In genomic region chr4:133688417-133689067, GRCm38 (mm10) we compare ENCODE assay signal across 8 mouse cellular contexts. TPM values are rescaled to one million over a fixed set of nuclear protein-coding genes. Genes with fewer than 3 reads are reported as not detected.
DNase-seq lines count a peak whose midpoint lies in the region; ATAC-seq and TF ChIP-seq lines count a peak whose summit lies in the region.

No protein-coding gene starts in this region.

- H3K9ac ChIP-seq in intestine, embryonic 14.5 days (ENCODE audit: low read length), result no peak overlapping the region
- H3K9ac ChIP-seq in stomach, postnatal 0 days (ENCODE audit: low read length), result no peak overlapping the region

- peaks cover 100% of the 10 kb centered on the region for H3K36me3 ChIP-seq in intestine, embryonic 14.5 days (ENCODE audit: control insufficient read depth, insufficient read depth, low read length)
- peaks cover 66% of the 10 kb centered on the region for H3K36me3 ChIP-seq in stomach, postnatal 0 days (ENCODE audit: control insufficient read depth, insufficient read depth, low read length)

- no peak overlapping the region for H3K4me2 ChIP-seq in intestine, embryonic 14.5 days (ENCODE audit: low read length)
- H3K4me2 ChIP-seq in stomach, postnatal 0 days (replicated peaks; ENCODE audit: low read depth), result no peak overlapping the region

- peak; percentile 75 for DNase-seq in gastrocnemius, adult 18-20 months (ENCODE audit: low spot score)
- DNase-seq in gastrocnemius, postnatal 4 days (ENCODE audit: low spot score in 2 of 2), result no peak
- DNase-seq in 3134 (ENCODE audit: extremely low read depth, insufficient read length, low spot score), result peak; percentile 54
- no peak for DNase-seq in intestine, embryonic 14.5 days (ENCODE audit: low spot score)
- peak; percentile 62 for DNase-seq in stomach, postnatal 0 days (ENCODE audit: low spot score)
- no peak for DNase-seq in embryo, embryonic 11 days
- no peak for DNase-seq in left cerebral cortex, adult 18-20 months (ENCODE audit: low spot score in 2 of 2)

- no peaks in the 10 kb centered on the region for H3K9me3 ChIP-seq in intestine, embryonic 14.5 days (ENCODE audit: control insufficient read depth, low read length)
- no peaks in the 10 kb centered on the region for H3K9me3 ChIP-seq in stomach, postnatal 0 days (ENCODE audit: control insufficient read depth, low read length)

- TF ChIP-seq CTCF in stomach, postnatal 0 days (IDR thresholded peaks at IDR 0.05; ENCODE audit: low read depth), result no peak

- no peaks in the 10 kb centered on the region for H3K27me3 ChIP-seq in intestine, embryonic 14.5 days (replicated peaks; ENCODE audit: control insufficient read depth, insufficient read depth, low read length)
- no peaks in the 10 kb centered on the region for H3K27me3 ChIP-seq in stomach, postnatal 0 days (ENCODE audit: control insufficient read depth, insufficient read depth, low read length)

- 34% methylated on average over 7 of the region's 7 CpGs for WGBS in intestine, embryonic 14.5 days
- WGBS in stomach, postnatal 0 days, result 14% methylated on average over 7 of the region's 7 CpGs

- peak; percentile 67 for ATAC-seq in intestine, embryonic 14.5 days (replicated peaks; ENCODE audit: low FRiP score, low TSS enrichment, low read depth)
- ATAC-seq in stomach, postnatal 0 days (ENCODE audit: low FRiP score, low TSS enrichment), result peak; percentile 91

- no peak overlapping the region for H3K4me3 ChIP-seq in brown adipose tissue, adult 24 weeks (ENCODE audit: insufficient read depth, low read depth, low read length)
- H3K4me3 ChIP-seq in intestine, embryonic 14.5 days (ENCODE audit: low read depth, low read length), result no peak overlapping the region
- H3K4me3 ChIP-seq in stomach, postnatal 0 days (ENCODE audit: low read depth, low read length), result no peak overlapping the region

- H3K4me1 ChIP-seq in brown adipose tissue, adult 24 weeks (ENCODE audit: control insufficient read depth, insufficient read depth, insufficient read length, low read length), result 0 out of 2 replicates have a peak, but pooled peaks cover 8% of the 10 kb centered on the region
- H3K4me1 ChIP-seq in intestine, embryonic 14.5 days (replicated peaks; ENCODE audit: control insufficient read depth, insufficient read depth, low read length), result peaks cover 40% of the 10 kb centered on the region
- H3K4me1 ChIP-seq in stomach, postnatal 0 days (replicated peaks; ENCODE audit: control insufficient read depth, insufficient read depth), result 0 out of 2 replicates have a peak, but pooled peaks cover 7% of the 10 kb centered on the region

- TF ChIP-seq EP300 in stomach, postnatal 0 days (optimal IDR thresholded peaks at IDR 0.05), result no peak

- 0 out of 2 replicates have a peak overlapping the region, but pooled peaks have one; percentile 16 for H3K27ac ChIP-seq in brown adipose tissue, adult 24 weeks (replicated peaks; ENCODE audit: low read depth, low read length)
- peak overlapping the region; percentile 7; the same call in 1 of the 2 replicates for H3K27ac ChIP-seq in intestine, embryonic 14.5 days (ENCODE audit: low read depth)
- H3K27ac ChIP-seq in stomach, postnatal 0 days (replicated peaks), result peak overlapping the region; percentile 56; the same call in 1 of the 2 replicates

RNA-seq across cellular contexts. Expression of gene Pigv, which starts 16.1 kb away (rescaled TPM):
- total RNA-seq in gastrocnemius, adult 18-20 months (2021), result 10 to 100 TPM in 1 of 2 experiments, 1 to 10 TPM in 1; 9.7 to 12.2 TPM
- total RNA-seq in gastrocnemius, postnatal 4 days (2021), result 10 to 100 TPM; 11.3 to 11.7 TPM
- 4.6 and 5.9 TPM in 2 replicates for polyA plus RNA-seq in brown adipose tissue, adult 24 weeks (2012; ENCODE audit: insufficient read depth, insufficient read length, missing spikeins)
- 13.3 and 14.4 TPM in 2 replicates for polyA plus RNA-seq in intestine, embryonic 14.5 days (2014; fragmentation: Nextera tagmentation; extraction: Ambion mirVana)
- 11.5 and 13.0 TPM in 2 replicates for polyA plus RNA-seq in stomach, postnatal 0 days (2015; fragmentation: Nextera tagmentation; extraction: Ambion mirVana)
- total RNA-seq in left cerebral cortex, adult 18-20 months (2021), result 1 to 10 TPM; 7.1 to 9.7 TPM

RNA-seq across cellular contexts. Expression of gene Zdhhc18, which starts 38.6 kb away (rescaled TPM):
- total RNA-seq in gastrocnemius, adult 18-20 months (2021), result 10 to 100 TPM; 24.1 to 35.7 TPM
- 10 to 100 TPM; 20.8 to 23.7 TPM for total RNA-seq in gastrocnemius, postnatal 4 days (2021)
- polyA plus RNA-seq in brown adipose tissue, adult 24 weeks (2012; ENCODE audit: insufficient read depth, insufficient read length, missing spikeins), result 9.4 and 10.6 TPM in 2 replicates
- 1.9 and 2.2 TPM in 2 replicates for polyA plus RNA-seq in intestine, embryonic 14.5 days (2014; fragmentation: Nextera tagmentation; extraction: Ambion mirVana)
- polyA plus RNA-seq in stomach, postnatal 0 days (2015; fragmentation: Nextera tagmentation; extraction: Ambion mirVana), result 1.6 and 3.6 TPM in 2 replicates
- 10 to 100 TPM; 35.5 to 39.2 TPM for total RNA-seq in left cerebral cortex, adult 18-20 months (2021)

Comparison
In these comparisons a context has a peak if more than half of its experiments do, and no peak if none do; other contexts are left out.
1. DNase-seq: peak in gastrocnemius, adult 18-20 months (single experiment), 3134 (single experiment) and stomach, postnatal 0 days (single experiment); none in gastrocnemius, postnatal 4 days (0 of 2), intestine, embryonic 14.5 days (single experiment), embryo, embryonic 11 days (single experiment) and left cerebral cortex, adult 18-20 months (0 of 2).
2. Peak in every context shown above with its lines, with median percentiles within 50 percentile points of each other: H3K27ac ChIP-seq.